In genomic region chr5:35892363-35892762, GRCm38 (mm10) we compare ENCODE assay signal across 9 mouse cellular contexts. TPM values are rescaled to one million over a fixed set of nuclear protein-coding genes. Genes with fewer than 3 reads are reported as not detected.
DNase-seq lines count a peak whose midpoint lies in the region; ATAC-seq and TF ChIP-seq lines count a peak whose summit lies in the region.
"Had no signal": no experiment of that assay in that cellular context is flagged by ENCODE, and none has a peak within 500 bp of the region (broad histone marks: within the 10 kb centered on the region; RNA-seq: fewer than 3 reads in every experiment).

No protein-coding gene starts in this region.

- peak overlapping the region; percentile 97; the same call in 1 of the 2 replicates for H3K4me2 ChIP-seq in midbrain, embryonic 13.5 days (replicated peaks)
- H3K4me2 ChIP-seq in embryonic facial prominence, embryonic 14.5 days (ENCODE audit: low read depth, low read length): 0 out of 2 replicates have a peak overlapping the region, but pooled peaks have one; percentile 71
- peak overlapping the region; percentile 94 for H3K4me2 ChIP-seq in midbrain, postnatal 0 days (ENCODE audit: low read depth, low read length, poor library complexity, severe bottlenecking)

- H3K36me3 ChIP-seq in heart, embryonic 10.5 days: no peaks in the 10 kb centered on the region
- no peaks in the 10 kb centered on the region for H3K36me3 ChIP-seq in midbrain, embryonic 13.5 days
- H3K36me3 ChIP-seq in midbrain, embryonic 10.5 days: no peaks in the 10 kb centered on the region
- H3K36me3 ChIP-seq in embryonic facial prominence, embryonic 14.5 days (ENCODE audit: control insufficient read depth, insufficient read depth, low read length): no peaks in the 10 kb centered on the region
- H3K36me3 ChIP-seq in midbrain, postnatal 0 days (ENCODE audit: insufficient read depth, low read length): no peaks in the 10 kb centered on the region
- H3K36me3 ChIP-seq: forebrain, embryonic 15.5 days; limb, embryonic 12.5 days had no signal

- H3K4me3 ChIP-seq in heart, embryonic 10.5 days: no peak overlapping the region
- H3K4me3 ChIP-seq in midbrain, embryonic 13.5 days (replicated peaks): no peak overlapping the region
- no peak overlapping the region for H3K4me3 ChIP-seq in midbrain, embryonic 10.5 days
- no peak overlapping the region for H3K4me3 ChIP-seq in embryonic facial prominence, embryonic 14.5 days (ENCODE audit: low read depth, low read length)
- H3K4me3 ChIP-seq in midbrain, postnatal 0 days (ENCODE audit: low read depth, low read length): no peak overlapping the region
- H3K4me3 ChIP-seq in left cerebral cortex, adult 2 months: no peak overlapping the region; the same call in 1 of the 2 replicates

- H3K4me1 ChIP-seq in heart, embryonic 10.5 days: peaks cover 41% of the 10 kb centered on the region
- peaks cover 36% of the 10 kb centered on the region for H3K4me1 ChIP-seq in midbrain, embryonic 13.5 days (replicated peaks)
- peaks cover 37% of the 10 kb centered on the region for H3K4me1 ChIP-seq in midbrain, embryonic 10.5 days
- H3K4me1 ChIP-seq in embryonic facial prominence, embryonic 14.5 days (ENCODE audit: control insufficient read depth, insufficient read depth, low read length): peaks cover 25% of the 10 kb centered on the region
- peaks cover 6% of the 10 kb centered on the region; the same call in 1 of the 2 replicates for H3K4me1 ChIP-seq in midbrain, postnatal 0 days (ENCODE audit: insufficient read depth, low read length)

- DNase-seq in heart, embryonic 10.5 days (ENCODE audit: low spot score): no peak
- no peak for DNase-seq in heart, postnatal 36 days
- DNase-seq in midbrain, embryonic 10.5 days (ENCODE audit: low spot score): no peak
- DNase-seq in embryonic facial prominence, embryonic 14.5 days (ENCODE audit: low spot score): no peak
- DNase-seq in midbrain, postnatal 0 days (ENCODE audit: low spot score): no peak
- DNase-seq in left cerebral cortex, adult 2 months (ENCODE audit: extremely low spot score in 1 of 2, low spot score in 2 of 2): no peak

- no peaks in the 10 kb centered on the region for H3K9me3 ChIP-seq in heart, embryonic 10.5 days
- no peaks in the 10 kb centered on the region for H3K9me3 ChIP-seq in midbrain, embryonic 13.5 days
- no peaks in the 10 kb centered on the region for H3K9me3 ChIP-seq in midbrain, embryonic 10.5 days (replicated peaks)
- H3K9me3 ChIP-seq in embryonic facial prominence, embryonic 14.5 days (ENCODE audit: control insufficient read depth, low read length): no peaks in the 10 kb centered on the region
- H3K9me3 ChIP-seq in midbrain, postnatal 0 days (ENCODE audit: low read length): no peaks in the 10 kb centered on the region
- H3K9me3 ChIP-seq: forebrain, embryonic 15.5 days; limb, embryonic 12.5 days had no signal

- no peak for TF ChIP-seq CTCF in midbrain, postnatal 0 days (IDR thresholded peaks at IDR 0.05)
- TF ChIP-seq CTCF in left cerebral cortex, adult 2 months (IDR thresholded peaks at IDR 0.05): no peak

- peak overlapping the region; percentile 94; the same call in 1 of the 2 replicates for H3K27ac ChIP-seq in heart, embryonic 10.5 days
- H3K27ac ChIP-seq in midbrain, embryonic 13.5 days: no peak overlapping the region
- no peak overlapping the region for H3K27ac ChIP-seq in midbrain, embryonic 10.5 days (replicated peaks)
- H3K27ac ChIP-seq in embryonic facial prominence, embryonic 14.5 days (replicated peaks; ENCODE audit: low read depth, low read length): no peak overlapping the region
- H3K27ac ChIP-seq in midbrain, postnatal 0 days (ENCODE audit: low read depth, low read length): no peak overlapping the region
- no peak overlapping the region for H3K27ac ChIP-seq in left cerebral cortex, adult 2 months
- H3K27ac ChIP-seq: limb, embryonic 12.5 days had no signal

- intact Hi-C loops in heart, postnatal 36 days (cut with DNase I): loop anchor here (5.0 kb wide), 1 partner anchor 35 kb away; no protein-coding TSS in a partner anchor
- intact Hi-C loops in left cerebral cortex, adult 2 months (cut with DNase I): no loop called here

- no peak for ATAC-seq in midbrain, embryonic 13.5 days
- ATAC-seq in embryonic facial prominence, embryonic 14.5 days (ENCODE audit: low read depth): no peak
- ATAC-seq in midbrain, postnatal 0 days (ENCODE audit: low FRiP score): no peak

- 79% methylated on average over 3 of the region's 3 CpGs for WGBS in heart, embryonic 10.5 days
- 87% methylated on average over 3 of the region's 3 CpGs for WGBS in midbrain, embryonic 13.5 days
- WGBS in midbrain, embryonic 10.5 days: 81% methylated on average over 3 of the region's 3 CpGs
- WGBS in embryonic facial prominence, embryonic 14.5 days: 79% methylated on average over 3 of the region's 3 CpGs
- WGBS in midbrain, postnatal 0 days: 84% methylated on average over 3 of the region's 3 CpGs

- no peak overlapping the region for H3K9ac ChIP-seq in midbrain, embryonic 13.5 days (replicated peaks)
- no peak overlapping the region; the same call in 1 of the 2 replicates for H3K9ac ChIP-seq in embryonic facial prominence, embryonic 14.5 days (ENCODE audit: low read depth, low read length)
- no peak overlapping the region for H3K9ac ChIP-seq in midbrain, postnatal 0 days (replicated peaks; ENCODE audit: low read length, poor library complexity, severe bottlenecking)
- H3K9ac ChIP-seq: limb, embryonic 12.5 days had no signal

- H3K27me3 ChIP-seq in heart, embryonic 10.5 days (ENCODE audit: insufficient read depth, poor library complexity, severe bottlenecking): peaks cover 18% of the 10 kb centered on the region
- no peaks in the 10 kb centered on the region for H3K27me3 ChIP-seq in midbrain, embryonic 13.5 days
- H3K27me3 ChIP-seq in midbrain, embryonic 10.5 days (ENCODE audit: low read depth, poor library complexity, severe bottlenecking): peaks cover 40% of the 10 kb centered on the region
- H3K27me3 ChIP-seq in embryonic facial prominence, embryonic 14.5 days (replicated peaks; ENCODE audit: control insufficient read depth, insufficient read depth, low read length): no peaks in the 10 kb centered on the region
- H3K27me3 ChIP-seq in midbrain, postnatal 0 days (ENCODE audit: insufficient read depth, low read length): no peaks in the 10 kb centered on the region
- H3K27me3 ChIP-seq: forebrain, embryonic 15.5 days had no signal

RNA-seq across cellular contexts. Expression of gene Afap1, which starts 0.8 kb away (rescaled TPM):
- 21.7 and 27.0 TPM in 2 replicates for polyA plus RNA-seq in heart, embryonic 10.5 days (2016; fragmentation: Nextera tagmentation; extraction: Ambion mirVana)
- 10 to 100 TPM; 20.8 to 20.9 TPM for total RNA-seq in heart, postnatal 36 days (2021)
- polyA plus RNA-seq in midbrain, embryonic 13.5 days (2015; fragmentation: Nextera tagmentation; extraction: Ambion mirVana): 68.7 and 73.0 TPM in 2 replicates
- polyA plus RNA-seq in midbrain, embryonic 10.5 days (2016; fragmentation: Nextera tagmentation; extraction: Ambion mirVana): 21.6 and 34.3 TPM in 2 replicates
- 24.7 and 28.0 TPM in 2 replicates for polyA plus RNA-seq in embryonic facial prominence, embryonic 14.5 days (2014; fragmentation: Nextera tagmentation; extraction: Ambion mirVana)
- total RNA-seq in midbrain, postnatal 0 days (2014; rRNA removed): 65.4 and 80.9 TPM in 2 replicates
- polyA plus RNA-seq in midbrain, postnatal 0 days (2015; fragmentation: Nextera tagmentation; extraction: Ambion mirVana): 43.5 and 43.8 TPM in 2 replicates
- total RNA-seq in left cerebral cortex, adult 2 months (2021): 10 to 100 TPM; 28.8 to 31.5 TPM
